Mouse (Mus musculus): ENCODE results near the gene Tango6.

DNA sequence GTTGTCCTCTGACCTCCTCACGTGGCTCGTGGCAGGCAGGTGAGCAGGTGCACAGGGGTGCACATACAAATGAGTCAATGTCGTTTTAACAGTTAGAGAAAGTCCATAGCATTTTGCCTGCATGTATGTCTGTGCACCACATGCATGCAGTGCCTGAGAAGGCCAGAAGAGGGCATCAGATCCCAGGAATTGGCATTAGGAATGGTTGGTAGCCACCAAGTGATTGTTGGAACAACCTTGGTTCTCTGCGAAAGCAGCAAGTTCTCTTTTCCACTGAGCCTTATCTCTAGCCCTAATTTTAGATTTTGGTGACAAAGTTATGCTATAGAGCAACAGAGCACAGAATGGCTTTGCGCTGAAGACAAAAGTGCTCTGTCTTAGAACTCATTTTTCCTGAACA lies 16.7 kb downstream of the Tango6 start:
- TF ChIP-seq GATA1 (IDR thresholded peaks at IDR 0.05; ENCODE audit: borderline replicate concordance, low read length) (no peak), FLI1 (IDR thresholded peaks at IDR 0.05; ENCODE audit: low read length) (no peak)
